Mouse (Mus musculus): ENCODE measurements around the gene Hp1bp3.

The Hp1bp3 gene

DNA sequence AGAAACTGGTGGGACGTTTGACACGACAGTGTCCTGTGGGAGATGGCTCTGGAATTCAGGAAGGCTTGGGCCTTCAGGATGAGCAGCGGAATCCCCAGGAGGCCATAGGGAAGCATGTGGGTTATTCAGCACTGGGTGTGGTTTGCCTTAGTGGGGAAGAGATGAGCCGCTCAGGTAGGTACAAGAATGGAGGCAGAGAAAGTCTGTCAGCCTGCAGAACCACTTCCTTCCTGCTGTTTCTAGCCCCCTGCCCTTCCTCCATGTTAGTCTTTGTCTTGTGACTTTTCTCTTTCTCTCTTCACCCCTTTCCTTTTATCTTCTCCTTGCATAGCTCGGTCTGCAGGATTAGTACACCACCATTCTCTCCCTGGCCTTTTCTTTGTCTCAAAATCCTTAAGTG is 6.3 kb downstream of the Hp1bp3 start:
- DNase-seq (ENCODE audit: low spot score), result no peak

GRCm38 (mm10) chr4:138223623-138224022 is 7.5 kb downstream of the Hp1bp3 start:
- no peak for DNase-seq (ENCODE audit: low spot score)

DNA sequence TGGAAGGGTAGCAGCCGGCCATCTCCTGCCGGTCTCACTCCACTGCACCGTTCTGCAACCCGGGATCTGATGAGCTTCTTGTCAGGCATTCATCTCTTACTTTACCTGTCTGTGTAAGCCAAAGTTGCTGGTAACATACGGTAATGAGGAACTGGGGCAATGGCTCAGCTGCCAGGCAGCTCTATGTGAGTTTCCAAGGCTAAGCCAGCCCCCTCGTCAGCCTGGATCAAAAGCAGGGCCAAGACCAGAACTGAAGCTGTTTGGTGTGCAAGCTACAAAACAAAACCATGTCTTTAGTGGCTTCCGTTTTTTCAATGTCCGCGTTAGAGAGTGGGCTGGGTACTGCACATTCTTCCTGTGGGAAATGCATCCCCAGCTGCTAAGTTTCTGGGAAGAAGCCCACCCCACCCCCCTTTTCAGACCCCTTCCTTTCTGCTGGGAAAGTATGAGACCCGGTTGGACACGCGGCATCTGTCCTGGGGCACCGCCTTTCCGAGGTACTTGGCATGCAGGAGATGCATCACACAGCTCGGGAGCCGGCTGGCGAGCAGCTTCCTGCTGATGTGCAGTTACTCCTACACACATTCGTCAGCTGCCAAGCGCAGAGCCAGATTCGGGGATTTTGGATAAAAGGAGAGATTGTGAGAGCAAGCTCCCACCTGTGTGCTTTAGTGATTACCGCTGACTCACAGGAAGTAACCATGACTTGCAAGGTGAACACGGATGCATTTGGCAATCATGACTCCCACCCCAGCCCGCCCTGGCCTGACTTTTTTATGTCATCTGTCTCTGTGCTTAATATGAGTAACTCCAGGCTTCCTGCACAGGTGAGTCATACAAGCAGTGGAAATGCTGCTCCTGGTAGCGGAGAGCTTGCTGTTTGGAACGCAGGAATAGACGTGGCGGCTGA is 30.9 kb downstream of the Hp1bp3 start:
- DNase-seq (ENCODE audit: low spot score), result peak; percentile 73

GRCm38 (mm10) chr4:138250088-138250960 is 34.2 kb downstream of the Hp1bp3 start, which contains the start of the genes Sh2d5 and Kif17:
Gene Sh2d5, plus strand, starts transcription at chr4:138250403.
Gene Kif17, plus strand, starts transcription at chr4:138250435.
- DNase-seq (ENCODE audit: low spot score), result peak; percentile 91

DNA sequence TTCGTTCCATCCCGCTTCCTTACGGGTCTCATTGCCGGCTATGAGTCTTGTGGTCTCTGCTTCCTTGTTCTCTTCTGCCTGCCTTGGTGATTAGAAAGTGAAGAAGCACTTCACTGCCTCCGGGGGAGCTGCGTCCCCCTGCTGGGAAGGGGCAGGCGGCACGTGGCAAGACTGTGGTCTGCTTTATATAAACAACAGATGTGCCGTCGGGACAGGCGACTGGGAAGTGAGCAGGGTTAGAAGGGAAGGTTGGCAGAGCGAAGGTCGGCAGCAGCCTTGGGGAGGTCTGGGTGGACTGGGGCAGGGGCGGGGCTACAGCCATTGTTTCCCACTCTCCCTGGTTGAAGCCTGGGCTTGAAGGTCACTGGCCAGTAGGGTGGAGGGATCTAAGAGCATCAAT is 35.7 kb downstream of the Hp1bp3 start:
- no peak for DNase-seq (ENCODE audit: low spot score)

GRCm38 (mm10) chr4:138252231-138252630 is 36.1 kb downstream of the Hp1bp3 start:
- DNase-seq (ENCODE audit: low spot score), result no peak

GRCm38 (mm10) chr4:138257116-138257687 is 41.1 kb downstream of the Hp1bp3 start:
- DNase-seq (ENCODE audit: low spot score), result no peak

- DNase-seq (ENCODE audit: low spot score), result no peak
Measured at GRCm38 (mm10) chr4:138258663-138259062, 42.6 kb downstream of the Hp1bp3 start.

DNA sequence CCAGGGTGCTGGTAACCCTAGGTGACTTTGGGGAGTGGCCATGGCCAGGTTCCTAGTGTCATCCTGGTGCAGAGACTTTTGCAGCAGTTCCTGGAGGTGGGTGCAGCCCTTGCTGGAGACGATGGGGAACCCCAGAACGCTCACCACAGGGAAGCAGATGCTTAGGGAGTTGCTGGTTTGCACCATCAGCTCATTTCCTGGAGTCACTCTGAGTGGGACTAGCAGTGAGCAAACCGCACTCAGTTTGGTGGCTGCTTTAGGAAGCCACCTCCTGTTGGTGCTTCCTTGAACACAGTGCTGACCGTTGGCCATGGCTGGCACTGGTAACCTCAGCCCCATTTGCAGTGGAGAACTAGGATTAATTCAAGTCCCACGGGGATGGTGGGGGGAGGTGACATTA is 43.4 kb downstream of the Hp1bp3 start:
- DNase-seq (ENCODE audit: low spot score), result no peak

DNA sequence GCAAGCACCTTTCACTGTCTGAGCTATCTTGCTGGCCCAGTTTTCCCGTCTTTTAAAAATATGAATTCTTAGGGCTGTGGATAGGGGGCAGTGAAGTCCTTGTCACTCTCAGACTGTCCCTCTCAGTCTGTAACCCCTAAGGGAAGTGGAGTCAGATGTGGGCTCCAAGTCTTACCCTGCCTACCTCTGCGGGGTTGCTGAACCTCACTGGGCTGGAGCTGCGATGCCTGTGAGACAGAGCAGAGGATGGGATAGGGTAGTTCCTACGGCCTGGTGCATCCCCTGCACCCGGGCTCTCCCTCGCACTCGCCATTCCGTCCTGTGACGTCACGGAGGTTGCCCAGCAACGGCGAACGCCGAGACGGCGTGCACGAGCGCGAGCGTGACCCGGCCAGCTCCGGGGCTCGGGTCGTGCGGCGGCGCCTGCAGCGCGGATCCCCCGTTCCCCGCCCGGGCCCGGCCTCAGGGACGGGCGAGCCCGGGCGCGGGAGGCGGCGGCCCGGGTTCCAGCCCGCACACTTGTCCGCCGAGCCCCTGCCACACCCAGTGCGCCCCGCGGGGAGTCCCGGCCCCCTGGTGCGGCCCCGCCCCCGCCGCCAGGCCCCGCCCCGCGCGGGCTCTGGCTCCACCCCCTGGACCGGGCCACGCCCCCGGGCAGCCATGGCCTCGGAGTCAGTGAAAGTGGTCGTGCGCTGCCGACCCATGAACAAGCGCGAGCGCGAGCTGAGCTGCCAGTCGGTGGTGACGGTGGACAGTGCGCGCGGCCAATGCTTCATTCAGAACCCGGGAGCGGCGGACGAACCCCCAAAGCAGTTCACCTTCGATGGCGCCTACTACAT is 46.0 kb downstream of the Hp1bp3 start:
- peak; percentile 89 for DNase-seq (ENCODE audit: low spot score)

DNA sequence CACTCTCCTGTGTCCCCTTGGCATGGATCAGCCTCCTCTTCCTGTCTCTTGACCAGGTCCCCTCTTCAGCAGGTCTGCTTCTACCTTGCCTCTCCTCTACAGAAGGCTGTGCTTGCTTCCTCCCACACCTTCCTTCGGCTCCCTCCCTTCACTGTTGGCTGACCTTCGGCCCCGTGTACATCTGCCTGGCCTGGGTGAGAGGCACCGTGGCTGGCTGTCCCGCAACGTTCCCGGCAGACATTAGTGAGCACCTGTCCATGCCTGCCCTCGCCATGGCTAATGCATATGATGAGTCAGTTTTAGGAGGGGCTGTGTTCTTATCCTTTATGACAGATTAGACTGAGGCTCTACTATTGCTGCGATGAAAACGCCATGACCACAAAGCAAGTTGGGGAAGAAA is 51.8 kb downstream of the Hp1bp3 start:
- DNase-seq (ENCODE audit: low spot score), result no peak

GRCm38 (mm10) chr4:138272011-138272997 is 56.2 kb downstream of the Hp1bp3 start:
- DNase-seq (ENCODE audit: low spot score), result peak; percentile 62

DNA sequence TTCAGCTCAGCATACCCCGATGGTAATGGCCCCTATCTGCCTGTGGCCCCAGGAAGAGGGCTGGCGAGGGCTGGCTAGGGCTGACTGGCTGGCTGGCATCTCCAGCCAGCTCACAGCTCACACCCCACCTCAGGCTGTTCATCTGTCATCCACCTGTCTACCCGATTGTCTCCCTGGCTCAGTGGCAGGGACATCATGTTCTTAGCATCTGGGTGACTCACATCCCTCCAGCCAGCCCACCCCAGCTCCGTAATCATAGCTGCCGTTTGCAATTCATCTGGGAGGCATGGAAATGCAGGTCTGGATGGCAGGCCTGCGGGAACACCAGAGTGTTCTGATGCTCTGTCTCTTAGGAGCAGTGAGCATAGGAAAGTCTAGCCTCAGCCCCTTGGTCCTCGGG is 62.2 kb downstream of the Hp1bp3 start:
- DNase-seq (ENCODE audit: low spot score), result no peak

DNA sequence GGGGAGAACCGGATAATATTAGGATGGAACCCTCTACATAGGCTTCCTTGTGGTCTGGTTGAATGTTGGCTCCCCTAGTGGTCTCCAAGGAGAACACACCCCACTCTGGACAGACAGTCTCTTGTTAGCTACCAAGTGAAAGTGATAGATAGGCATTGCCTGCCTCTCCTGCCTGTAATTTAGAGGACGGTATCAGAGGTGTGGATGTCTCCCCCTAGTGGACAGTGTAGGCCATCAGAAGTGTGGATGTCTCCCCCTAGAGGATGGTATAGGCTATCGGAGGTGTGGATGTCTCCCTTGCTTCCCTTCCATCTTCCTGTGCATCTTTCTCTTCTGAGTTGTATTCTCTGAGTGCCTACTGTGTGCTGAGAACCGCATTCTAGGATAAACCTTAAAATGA is 66.7 kb downstream of the Hp1bp3 start:
- DNase-seq (ENCODE audit: low spot score), result peak; percentile 77

- no peak for DNase-seq (ENCODE audit: low spot score)
Measured at GRCm38 (mm10) chr4:138286411-138286810, 70.3 kb downstream of the Hp1bp3 start.

DNA sequence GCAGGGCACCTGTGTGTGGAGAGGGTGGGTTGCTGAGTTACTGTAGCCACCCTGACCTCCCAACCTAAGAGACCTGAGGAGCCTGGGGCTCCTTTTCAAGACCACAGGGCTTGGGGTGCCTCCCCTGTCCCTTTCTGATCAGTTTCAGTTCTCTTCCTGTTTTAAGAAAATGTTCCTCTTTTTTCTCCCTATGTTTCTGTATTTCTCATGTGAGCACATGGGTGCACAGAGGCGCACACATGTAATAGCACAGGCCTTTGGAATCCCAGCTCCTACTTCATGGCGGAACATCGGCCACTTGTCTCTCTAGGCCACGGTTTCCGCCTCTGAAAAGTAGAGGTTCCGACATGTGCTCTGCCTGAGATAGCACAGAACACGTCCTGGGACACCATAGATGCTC is 72.6 kb downstream of the Hp1bp3 start:
- DNase-seq (ENCODE audit: low spot score), result no peak

DNA sequence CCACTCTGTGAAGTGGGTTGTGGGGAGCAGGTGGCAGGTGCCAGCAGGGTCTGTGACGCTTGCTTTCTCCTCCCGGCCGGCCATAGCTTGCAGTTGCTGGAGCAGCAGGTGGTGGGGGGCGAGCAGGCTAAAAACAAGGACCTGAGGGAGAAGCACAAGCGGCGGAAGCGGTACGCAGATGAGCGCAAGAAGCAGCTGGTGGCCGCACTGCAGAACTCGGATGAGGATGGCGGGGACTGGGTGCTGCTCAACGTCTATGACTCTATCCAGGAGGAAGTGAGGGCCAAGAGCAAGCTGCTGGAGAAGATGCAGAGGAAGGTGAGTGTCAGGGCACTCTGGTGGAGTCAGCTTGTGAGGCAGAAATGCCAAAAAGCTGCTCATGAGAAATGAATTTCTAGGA is 75.9 kb downstream of the Hp1bp3 start:
- DNase-seq (ENCODE audit: low spot score), result no peak

- DNase-seq (ENCODE audit: low spot score), result no peak
Measured at GRCm38 (mm10) chr4:138293261-138293948, 77.3 kb downstream of the Hp1bp3 start.

- DNase-seq (ENCODE audit: low spot score), result no peak
Measured at GRCm38 (mm10) chr4:138293949-138294550, 78.0 kb downstream of the Hp1bp3 start.

Data from layer of hippocampus, adult 11-12 months (tissue).